Mouse (Mus musculus) embryo, embryonic 9.5 days (tissue): ENCODE data around the gene Cfdp1.

Source experiments
- DNase-seq: peaks from one replicate; pipeline ENCODE4 v3.0.0-alpha.2; 2017; ENCODE audit errors: extremely low spot score

The Cfdp1 gene

GRCm38 (mm10) chr8:111769764-111770428 lies 84.2 kb downstream of the Cfdp1 start:
- no peak for DNase-seq

GRCm38 (mm10) chr8:111769296-111769695 lies 84.8 kb downstream of the Cfdp1 start:
- no peak for DNase-seq

GRCm38 (mm10) chr8:111768651-111769050 lies 85.4 kb downstream of the Cfdp1 start:
- DNase-seq = no peak

GRCm38 (mm10) chr8:111765616-111766015 lies 88.5 kb downstream of the Cfdp1 start:
- DNase-seq = no peak

- DNase-seq = no peak
These were observed 89.0 kb downstream of the Cfdp1 start for GRCm38 (mm10) chr8:111765096-111765495.

- DNase-seq = no peak
These were observed 93.4 kb downstream of the Cfdp1 start for GRCm38 (mm10) chr8:111760708-111761107.

GRCm38 (mm10) chr8:111758817-111759216 lies 95.3 kb downstream of the Cfdp1 start:
- no peak for DNase-seq

- DNase-seq = no peak
These were observed 96.5 kb downstream of the Cfdp1 start for GRCm38 (mm10) chr8:111757599-111757998.

GRCm38 (mm10) chr8:111754736-111755135 lies 99.4 kb downstream of the Cfdp1 start:
- DNase-seq = no peak

- DNase-seq = no peak
These were observed 100.0 kb downstream of the Cfdp1 start for GRCm38 (mm10) chr8:111754088-111754487.

- DNase-seq = no peak
These were observed 105.3 kb downstream of the Cfdp1 start for GRCm38 (mm10) chr8:111748766-111749165.

- no peak for DNase-seq
These were observed 106.0 kb downstream of the Cfdp1 start for GRCm38 (mm10) chr8:111747866-111748649.

GRCm38 (mm10) chr8:111746582-111747465 lies 107.3 kb downstream of the Cfdp1 start:
- DNase-seq = no peak

GRCm38 (mm10) chr8:111745591-111746418 lies 108.3 kb downstream of the Cfdp1 start:
- DNase-seq = peak; percentile 75

GRCm38 (mm10) chr8:111745086-111745485 lies 109.0 kb downstream of the Cfdp1 start:
- no peak for DNase-seq

- peak; percentile 94 for DNase-seq
These were observed 110.0 kb downstream of the Cfdp1 start, which contains the start of gene Bcar1 for GRCm38 (mm10) chr8:111743792-111744696. Bcar1 (minus strand) TSS chr8:111743809.

- no peak for DNase-seq
These were observed 110.8 kb downstream of the Cfdp1 start for GRCm38 (mm10) chr8:111743101-111743791.

GRCm38 (mm10) chr8:111742261-111743037 lies 111.6 kb downstream of the Cfdp1 start:
- DNase-seq = no peak

GRCm38 (mm10) chr8:111741556-111741955 lies 112.5 kb downstream of the Cfdp1 start:
- no peak for DNase-seq
